In the genomic region with DNA sequence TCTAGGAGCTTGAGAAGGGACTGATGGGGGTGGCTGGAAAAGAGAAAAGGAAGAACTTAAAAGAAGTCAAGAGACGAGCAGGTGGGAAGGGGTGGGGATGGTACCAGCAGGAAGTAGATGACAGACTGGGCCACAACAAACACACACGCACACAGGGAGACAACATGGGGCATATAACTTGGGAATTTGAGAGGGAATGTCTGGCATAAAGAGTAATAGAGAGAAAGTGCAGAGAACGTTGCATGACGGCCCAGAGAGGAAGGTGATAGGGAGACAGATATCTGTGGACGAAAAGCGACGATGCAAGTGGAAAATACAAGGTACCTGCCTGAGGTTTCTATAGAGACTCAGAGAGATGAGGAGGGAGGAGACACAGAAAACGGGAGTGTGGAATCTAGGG, we compare ENCODE assay signal across 7 mouse cellular contexts. TPM values are rescaled to one million over a fixed set of nuclear protein-coding genes. Genes with fewer than 3 reads are reported as not detected.
DNase-seq lines count a peak whose midpoint lies in the region; ATAC-seq and TF ChIP-seq lines count a peak whose summit lies in the region.

No protein-coding gene starts in this region.

- TF ChIP-seq CTCF in spleen, adult 2 months (IDR thresholded peaks at IDR 0.05; ENCODE audit: extremely low read depth, insufficient read depth, insufficient read length, insufficient replicate concordance), result no peak

- H3K9ac ChIP-seq in forebrain, embryonic 12.5 days, result peak overlapping the region; percentile 76
- H3K9ac ChIP-seq in limb, embryonic 12.5 days (replicated peaks), result peak overlapping the region; percentile 83
- peak overlapping the region; percentile 65 for H3K9ac ChIP-seq in stomach, embryonic 15.5 days

- peak; percentile 1; the same call in 1 of the 2 replicates for ATAC-seq in forebrain, embryonic 12.5 days (ENCODE audit: low FRiP score)
- no peak for ATAC-seq in limb, embryonic 12.5 days (ENCODE audit: insufficient number of reproducible peaks, insufficient read depth, low FRiP score, low TSS enrichment, low read depth)
- ATAC-seq in stomach, embryonic 15.5 days (ENCODE audit: insufficient read depth, low FRiP score, low read depth), result no peak

- no peak for DNase-seq in spleen, adult 2 months (ENCODE audit: low read depth in 1 of 2, low spot score in 2 of 2)
- DNase-seq in spleen, postnatal 14 days (ENCODE audit: low spot score in 2 of 2), result no peak
- DNase-seq in MN1 (ENCODE audit: low spot score), result no peak
- no peak for DNase-seq in yolk sac, embryonic 10.5 days (ENCODE audit: low spot score)

- no peaks in the 10 kb centered on the region for H3K27me3 ChIP-seq in spleen, adult 2 months (ENCODE audit: control insufficient read depth, insufficient read depth, low read length)
- no peaks in the 10 kb centered on the region for H3K27me3 ChIP-seq in forebrain, embryonic 12.5 days
- no peaks in the 10 kb centered on the region for H3K27me3 ChIP-seq in limb, embryonic 12.5 days
- no peaks in the 10 kb centered on the region for H3K27me3 ChIP-seq in stomach, embryonic 15.5 days (replicated peaks)

- peak overlapping the region; percentile 99 for H3K27ac ChIP-seq in spleen, adult 2 months (ENCODE audit: insufficient read depth, low read length)
- H3K27ac ChIP-seq in forebrain, embryonic 12.5 days, result peak overlapping the region; percentile 99
- H3K27ac ChIP-seq in limb, embryonic 12.5 days, result peak overlapping the region; percentile 98
- peak overlapping the region; percentile 98 for H3K27ac ChIP-seq in stomach, embryonic 15.5 days

- no peaks in the 10 kb centered on the region for H3K9me3 ChIP-seq in forebrain, embryonic 12.5 days
- H3K9me3 ChIP-seq in limb, embryonic 12.5 days, result no peaks in the 10 kb centered on the region
- no peaks in the 10 kb centered on the region for H3K9me3 ChIP-seq in stomach, embryonic 15.5 days

- TF ChIP-seq POLR2A in spleen, adult 2 months (IDR thresholded peaks at IDR 0.05; ENCODE audit: low read depth, low read length), result no peak

- H3K4me1 ChIP-seq in spleen, adult 2 months (ENCODE audit: control insufficient read depth, insufficient read depth, insufficient read length), result peaks cover 32% of the 10 kb centered on the region
- peaks cover 60% of the 10 kb centered on the region for H3K4me1 ChIP-seq in forebrain, embryonic 12.5 days
- peaks cover 47% of the 10 kb centered on the region for H3K4me1 ChIP-seq in limb, embryonic 12.5 days (replicated peaks)
- H3K4me1 ChIP-seq in stomach, embryonic 15.5 days, result peaks cover 52% of the 10 kb centered on the region

- H3K36me3 ChIP-seq in spleen, adult 2 months (ENCODE audit: control insufficient read depth, insufficient read depth, low read length), result peaks cover 10% of the 10 kb centered on the region
- H3K36me3 ChIP-seq in forebrain, embryonic 12.5 days (replicated peaks), result peaks cover 40% of the 10 kb centered on the region
- peaks cover 53% of the 10 kb centered on the region for H3K36me3 ChIP-seq in limb, embryonic 12.5 days
- peaks cover 19% of the 10 kb centered on the region; the same call in 1 of the 2 replicates for H3K36me3 ChIP-seq in stomach, embryonic 15.5 days

- peak overlapping the region; percentile 79 for H3K4me3 ChIP-seq in spleen, adult 2 months (ENCODE audit: extremely low read depth, insufficient read depth, insufficient read length)
- H3K4me3 ChIP-seq in forebrain, embryonic 12.5 days (replicated peaks), result peak overlapping the region; percentile 73
- peak overlapping the region; percentile 72 for H3K4me3 ChIP-seq in limb, embryonic 12.5 days (replicated peaks)
- peak overlapping the region; percentile 74 for H3K4me3 ChIP-seq in stomach, embryonic 15.5 days (replicated peaks)

- WGBS in spleen, adult 2 months, result 3% methylated on average over 8 of the region's 8 CpGs
- WGBS in forebrain, embryonic 12.5 days, result 4% methylated on average over 8 of the region's 8 CpGs
- WGBS in limb, embryonic 12.5 days, result 5% methylated on average over 8 of the region's 8 CpGs
- 4% methylated on average over 8 of the region's 8 CpGs for WGBS in stomach, embryonic 15.5 days

- H3K4me2 ChIP-seq in forebrain, embryonic 12.5 days, result peak overlapping the region; percentile 86
- H3K4me2 ChIP-seq in limb, embryonic 12.5 days, result peak overlapping the region; percentile 84
- H3K4me2 ChIP-seq in stomach, embryonic 15.5 days, result peak overlapping the region; percentile 77

RNA-seq across cellular contexts. Expression of a gene that starts 0.9 kb away (rescaled TPM):
- 83.0 and 97.5 TPM in 2 replicates for polyA plus RNA-seq in spleen, adult 2 months (2012; rRNA removed)
- polyA plus RNA-seq in forebrain, embryonic 12.5 days (2016; fragmentation: Nextera tagmentation; extraction: Ambion mirVana), result 89.9 and 92.2 TPM in 2 replicates
- polyA plus RNA-seq in limb, embryonic 12.5 days (2016; fragmentation: Nextera tagmentation; extraction: Ambion mirVana), result 87.3 and 88.9 TPM in 2 replicates
- polyA plus RNA-seq in stomach, embryonic 15.5 days (2015; fragmentation: Nextera tagmentation; extraction: Ambion mirVana), result 68.9 and 73.7 TPM in 2 replicates

RNA-seq across cellular contexts. Expression of a gene that starts 12.2 kb away (rescaled TPM):
- polyA plus RNA-seq in spleen, adult 2 months (2012; rRNA removed), result not detected in 2 replicates
- 0.15 and 0.34 TPM in 2 replicates for polyA plus RNA-seq in forebrain, embryonic 12.5 days (2016; fragmentation: Nextera tagmentation; extraction: Ambion mirVana)
- not detected in 2 replicates for polyA plus RNA-seq in limb, embryonic 12.5 days (2016; fragmentation: Nextera tagmentation; extraction: Ambion mirVana)
- not detected in 2 replicates for polyA plus RNA-seq in stomach, embryonic 15.5 days (2015; fragmentation: Nextera tagmentation; extraction: Ambion mirVana)

RNA-seq across cellular contexts. Expression of a gene that starts 13.0 kb away (rescaled TPM):
- polyA plus RNA-seq in spleen, adult 2 months (2012; rRNA removed), result 78.8 and 111 TPM in 2 replicates
- 69.4 and 70.4 TPM in 2 replicates for polyA plus RNA-seq in forebrain, embryonic 12.5 days (2016; fragmentation: Nextera tagmentation; extraction: Ambion mirVana)
- 59.8 and 60.0 TPM in 2 replicates for polyA plus RNA-seq in limb, embryonic 12.5 days (2016; fragmentation: Nextera tagmentation; extraction: Ambion mirVana)
- 63.5 and 65.3 TPM in 2 replicates for polyA plus RNA-seq in stomach, embryonic 15.5 days (2015; fragmentation: Nextera tagmentation; extraction: Ambion mirVana)

RNA-seq across cellular contexts. Expression of a gene that starts 15.2 kb away (rescaled TPM):
- not detected in 2 replicates for polyA plus RNA-seq in spleen, adult 2 months (2012; rRNA removed)
- 0.59 TPM in 1 of 2 replicates, not detected in the other for polyA plus RNA-seq in forebrain, embryonic 12.5 days (2016; fragmentation: Nextera tagmentation; extraction: Ambion mirVana)
- 0.61 and 1.5 TPM in 2 replicates for polyA plus RNA-seq in limb, embryonic 12.5 days (2016; fragmentation: Nextera tagmentation; extraction: Ambion mirVana)
- polyA plus RNA-seq in stomach, embryonic 15.5 days (2015; fragmentation: Nextera tagmentation; extraction: Ambion mirVana), result 0.59 TPM in 1 of 2 replicates, not detected in the other

RNA-seq across cellular contexts. Expression of a gene that starts 15.3 kb away (rescaled TPM):
- 1.0 and 2.3 TPM in 2 replicates for polyA plus RNA-seq in spleen, adult 2 months (2012; rRNA removed)
- 9.0 and 11.7 TPM in 2 replicates for polyA plus RNA-seq in forebrain, embryonic 12.5 days (2016; fragmentation: Nextera tagmentation; extraction: Ambion mirVana)
- polyA plus RNA-seq in limb, embryonic 12.5 days (2016; fragmentation: Nextera tagmentation; extraction: Ambion mirVana), result 23.8 and 42.8 TPM in 2 replicates
- polyA plus RNA-seq in stomach, embryonic 15.5 days (2015; fragmentation: Nextera tagmentation; extraction: Ambion mirVana), result 12.3 and 21.2 TPM in 2 replicates
